Mouse (Mus musculus) urinary bladder, postnatal 0 days (tissue): ENCODE results near the gene Triml2. TPM values are rescaled to one million over a fixed set of nuclear protein-coding genes. Genes with fewer than 3 reads are reported as not detected.

Experiments used
- polyA plus RNA-seq: library from polyadenylated mRNA; unstranded; fragments of >200 nt; fragmentation: Nextera tagmentation; extraction: Ambion mirVana; gene quantifications from 2 replicates; pipeline ENCODE4 v1.2.1, GENCODE M21; 2015

Triml2 gene
- not detected in 2 replicates for polyA plus RNA-seq

DNA sequence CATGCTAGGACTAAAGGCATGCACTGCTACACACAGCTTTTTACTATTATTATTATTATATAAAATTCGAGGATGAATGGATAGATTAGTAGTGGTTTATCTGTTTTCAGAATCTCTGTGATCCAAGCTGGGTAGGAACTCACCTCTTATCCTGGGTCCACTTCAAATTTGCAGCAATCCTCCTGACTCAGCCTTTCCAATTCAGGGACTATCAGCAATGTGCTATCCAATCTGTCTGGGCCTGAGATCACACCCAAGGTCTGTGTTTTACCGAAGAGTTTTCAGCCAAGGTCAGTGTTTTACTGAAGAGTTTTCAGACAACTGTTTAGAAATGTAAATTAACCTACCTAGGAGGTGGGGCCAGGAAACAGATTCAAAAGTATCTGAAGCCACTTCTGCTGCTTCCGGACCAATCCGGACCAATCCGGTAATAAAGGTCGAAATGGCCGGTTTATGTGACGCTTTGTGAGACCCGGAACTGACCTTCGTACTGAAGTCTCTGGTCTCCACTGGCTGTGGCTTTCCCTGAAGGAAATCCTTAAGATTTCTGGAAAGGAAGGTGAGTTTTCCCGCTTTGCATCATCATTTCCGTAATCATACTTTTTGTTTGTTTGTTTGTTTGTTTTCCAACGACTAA lies at the start of gene Triml2:
Gene Triml2 (plus strand): TSS at position 488 of the 637 bp plus-strand sequence.

DNA sequence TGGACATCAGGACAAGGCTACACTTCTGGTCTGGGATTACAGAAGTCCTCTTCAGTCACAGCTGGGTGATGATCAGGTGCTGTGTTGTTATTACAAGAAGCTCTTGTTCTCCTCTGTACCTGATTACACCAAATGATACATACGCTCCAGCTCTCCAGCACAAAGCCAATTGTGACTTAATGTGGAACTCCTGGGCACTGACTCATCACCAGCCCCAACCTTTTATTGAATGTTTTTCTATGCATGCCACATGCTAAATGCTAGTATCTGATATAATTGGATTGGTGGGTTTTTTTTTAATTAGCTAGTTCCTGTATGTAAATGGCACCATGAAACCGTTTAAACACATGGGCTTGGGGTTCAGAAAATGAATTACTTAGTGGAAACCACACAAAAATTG lies 39.0 kb upstream of the Triml2 start, which contains the start of gene Triml1:
Gene Triml1 (minus strand): TSS at position 101 of the 400 bp plus-strand sequence.

Other genes starting within 250 kb of the Triml2 start
- gene Triml1, start 39.1 kb upstream of the Triml2 start, polyA plus RNA-seq, result not detected in 2 replicates
- 0.31 and 0.69 TPM in 2 replicates for gene Zfp42, start 126.4 kb downstream of the Triml2 start, polyA plus RNA-seq